Mouse (Mus musculus): ENCODE measurements around the gene Nqo2.

Gene Nqo2

GRCm38 (mm10) chr13:33995197-33995596 lies 30.7 kb downstream of the Nqo2 start:
- peak; percentile 47 for DNase-seq (ENCODE audit: low spot score)

GRCm38 (mm10) chr13:34002058-34003006 lies 37.8 kb downstream of the Nqo2 start, which contains the start of the genes Ripk1 and Serpinb6a:
Gene Ripk1, plus strand, starts transcription at chr13:34002363.
Gene Serpinb6a, minus strand, starts transcription at chr13:34002794.
- DNase-seq (ENCODE audit: low spot score), result peak; percentile 68

GRCm38 (mm10) chr13:34003058-34003457 lies 38.6 kb downstream of the Nqo2 start:
- DNase-seq (ENCODE audit: low spot score), result no peak

- DNase-seq (ENCODE audit: low spot score), result no peak
Observed at GRCm38 (mm10) chr13:34007234-34007633, 42.7 kb downstream of the Nqo2 start.

GRCm38 (mm10) chr13:34016927-34017569 lies 52.6 kb downstream of the Nqo2 start:
- DNase-seq (ENCODE audit: low spot score), result no peak

- no peak for DNase-seq (ENCODE audit: low spot score)
Observed at GRCm38 (mm10) chr13:34018521-34018920, 54.0 kb downstream of the Nqo2 start.

- no peak for DNase-seq (ENCODE audit: low spot score)
Observed at GRCm38 (mm10) chr13:34021998-34022397, 57.5 kb downstream of the Nqo2 start.

- DNase-seq (ENCODE audit: low spot score), result no peak
Observed at GRCm38 (mm10) chr13:34032041-34032440, 67.6 kb downstream of the Nqo2 start.

- no peak for DNase-seq (ENCODE audit: low spot score)
Observed at GRCm38 (mm10) chr13:34035424-34035823, 70.9 kb downstream of the Nqo2 start.

GRCm38 (mm10) chr13:34036726-34037125 lies 72.2 kb downstream of the Nqo2 start:
- DNase-seq (ENCODE audit: low spot score), result no peak

GRCm38 (mm10) chr13:34037172-34038055 lies 72.9 kb downstream of the Nqo2 start, which contains the start of gene Bphl:
Gene Bphl, plus strand, starts transcription at chr13:34037597.
- DNase-seq (ENCODE audit: low spot score), result peak; percentile 83

GRCm38 (mm10) chr13:34038056-34038432 lies 73.6 kb downstream of the Nqo2 start:
- no peak for DNase-seq (ENCODE audit: low spot score)

Measured in layer of hippocampus, adult 9-10 months (tissue).